Mouse (Mus musculus) hindbrain, embryonic 12.5 days (tissue): ENCODE data around the gene Sf3a1. TPM values are rescaled to one million over a fixed set of nuclear protein-coding genes. Genes with fewer than 3 reads are reported as not detected.

Experiments used
- ATAC-seq: fragments of 200-750 bp; cut with Nextera tagmentation; 2 replicates; pipeline ENCODE4 v1.8.0; 2017; ENCODE audit warnings: moderate TSS enrichment; ENCODE audit not compliant: low FRiP score
- H3K27ac ChIP-seq: fragments of 300-500 bp; sonication (generic); 2 replicates; pipeline ENCODE4 v1.5.1; 2016; ENCODE audit warnings: mild to moderate bottlenecking
- H3K27me3 ChIP-seq: fragments of 300-500 bp; sonication (generic); 2 replicates; pipeline ENCODE4 v1.6.1; 2016; ENCODE audit warnings: mild to moderate bottlenecking
- H3K36me3 ChIP-seq: fragments of 300-500 bp; sonication (generic); 2 replicates; pipeline ENCODE4 v1.6.1; 2016; ENCODE audit warnings: mild to moderate bottlenecking
- H3K4me1 ChIP-seq: fragments of 300-500 bp; sonication (generic); 2 replicates; pipeline ENCODE4 v1.6.1; 2016
- H3K4me2 ChIP-seq: fragments of 300-500 bp; sonication (generic); replicated peaks from 2 replicates; pipeline ENCODE4 v1.6.1; 2016; ENCODE audit warnings: mild to moderate bottlenecking
- H3K4me3 ChIP-seq: fragments of 300-500 bp; sonication (generic); 2 replicates; pipeline ENCODE4 v1.5.1; 2016; ENCODE audit warnings: mild to moderate bottlenecking
- H3K9ac ChIP-seq: fragments of 300-500 bp; sonication (generic); 2 replicates; pipeline ENCODE4 v1.6.1; 2016; ENCODE audit warnings: mild to moderate bottlenecking, moderate library complexity
- H3K9me3 ChIP-seq: fragments of 300-500 bp; sonication (generic); replicated peaks from 2 replicates; pipeline ENCODE4 v1.6.1; 2016; ENCODE audit warnings: mild to moderate bottlenecking
- WGBS: fragments of 180-500 bp; shearing (Covaris S2); methylation state at CpG from one replicate; pipeline ENCODE4 v1.1.7; 2016; 5-methylcytosine and 5-hydroxymethylcytosine counted together
- microRNA-seq: library from miRNA; unstranded; fragments of <30 nt; microRNA quantifications from one replicate; pipeline ENCODE4, GENCODE M21; 2017
- polyA plus RNA-seq: library from polyadenylated mRNA; unstranded; fragments of >200 nt; fragmentation: Nextera tagmentation; extraction: Ambion mirVana; gene quantifications from 2 replicates; pipeline ENCODE4 v1.2.1, GENCODE M21; 2016

The Sf3a1 gene
- polyA plus RNA-seq, 1 experiment from 2014 or later: 72.0 TPM

- Histone ChIP-seq H3K27me3 (peaks cover 12% of the 10 kb centered on the region), H3K4me1 (peaks cover under 1% of the 10 kb centered on the region; the same call in 1 of the 2 replicates), H3K4me2 (no peak overlapping the region), H3K27ac (no peak overlapping the region), H3K4me3 (no peak overlapping the region), H3K9ac (no peak overlapping the region), H3K9me3 (no peaks in the 10 kb centered on the region), H3K36me3 (no peaks in the 10 kb centered on the region)
- ATAC-seq: no peak
- WGBS: 29% methylated on average over 7 of the region's 7 CpGs
These were observed 63.4 kb downstream of the Sf3a1 start for GRCm38 (mm10) chr11:4223393-4224188.

GRCm38 (mm10) chr11:4224223-4224622, 64.1 kb downstream of the Sf3a1 start:
- Histone ChIP-seq H3K36me3 (no peaks in the 10 kb centered on the region), H3K4me2 (no peak overlapping the region), H3K9me3 (no peaks in the 10 kb centered on the region), H3K27me3 (peaks cover 6% of the 10 kb centered on the region), H3K9ac (no peak overlapping the region), H3K4me3 (no peak overlapping the region), H3K4me1 (no peaks in the 10 kb centered on the region), H3K27ac (no peak overlapping the region)
- 52% methylated on average over 2 of the region's 2 CpGs for whole genome bisulfite sequencing
- no peak for ATAC-seq

- no peaks in the 10 kb centered on the region for H3K27me3 ChIP-seq
- H3K9me3 ChIP-seq: no peaks in the 10 kb centered on the region
- no peak overlapping the region for H3K4me3 ChIP-seq
- no peak for ATAC-seq
- no peak overlapping the region for H3K9ac ChIP-seq
- H3K36me3 ChIP-seq: no peaks in the 10 kb centered on the region
- WGBS: 77% methylated on average over 5 of the region's 5 CpGs
- H3K27ac ChIP-seq: no peak overlapping the region
- H3K4me1 ChIP-seq: no peaks in the 10 kb centered on the region
- no peak overlapping the region for H3K4me2 ChIP-seq
These were observed 66.6 kb downstream of the Sf3a1 start for GRCm38 (mm10) chr11:4226569-4227325.

GRCm38 (mm10) chr11:4228463-4228862, 68.3 kb downstream of the Sf3a1 start:
- no peak overlapping the region for H3K4me2 ChIP-seq
- H3K27ac ChIP-seq: no peak overlapping the region
- no peaks in the 10 kb centered on the region for H3K9me3 ChIP-seq
- no peaks in the 10 kb centered on the region for H3K36me3 ChIP-seq
- H3K4me3 ChIP-seq: no peak overlapping the region
- H3K27me3 ChIP-seq: no peaks in the 10 kb centered on the region
- 45% methylated on average over 8 of the region's 8 CpGs for WGBS
- no peaks in the 10 kb centered on the region for H3K4me1 ChIP-seq
- no peak overlapping the region for H3K9ac ChIP-seq
- no peak for ATAC-seq

GRCm38 (mm10) chr11:4229841-4230240, 69.7 kb downstream of the Sf3a1 start:
- no peaks in the 10 kb centered on the region for H3K9me3 ChIP-seq
- ATAC-seq: no peak

GRCm38 (mm10) chr11:4231435-4231834, 71.3 kb downstream of the Sf3a1 start:
- no peak overlapping the region for H3K27ac ChIP-seq
- no peaks in the 10 kb centered on the region for H3K4me1 ChIP-seq
- no peaks in the 10 kb centered on the region for H3K9me3 ChIP-seq
- no peak for ATAC-seq
- H3K9ac ChIP-seq: no peak overlapping the region
- 89% methylated on average over 2 of the region's 2 CpGs for WGBS
- no peak overlapping the region for H3K4me3 ChIP-seq
- H3K4me2 ChIP-seq: no peak overlapping the region
- H3K36me3 ChIP-seq: no peaks in the 10 kb centered on the region
- H3K27me3 ChIP-seq: no peaks in the 10 kb centered on the region

More at GRCm38 (mm10) chr11:4229841-4230240, 69.7 kb downstream of the Sf3a1 start:
- 64% methylated on average over 4 of the region's 4 CpGs for WGBS
- Histone ChIP-seq H3K36me3 (no peaks in the 10 kb centered on the region), H3K27ac (no peak overlapping the region), H3K4me2 (no peak overlapping the region), H3K27me3 (no peaks in the 10 kb centered on the region), H3K4me3 (no peak overlapping the region), H3K4me1 (no peaks in the 10 kb centered on the region), H3K9ac (no peak overlapping the region)

Small RNA genes lying within 50 kb of the gene (microRNA-seq; reads per million reads assigned to microRNA genes)
- gene Mir3060: 6.8 reads per million, percentile 16 among the genes with 10 or more reads in this experiment

Other genes with a start within 250 kb of the Sf3a1 start
- gene Slc35e4, start 245.7 kb upstream of the Sf3a1 start, polyA plus RNA-seq: 7.6 and 7.9 TPM in 2 replicates
- 34.1 and 35.3 TPM in 2 replicates for gene Tcn2, start 228.2 kb upstream of the Sf3a1 start, polyA plus RNA-seq
- 69.7 and 73.4 TPM in 2 replicates for gene Pes1, start 196.4 kb upstream of the Sf3a1 start, polyA plus RNA-seq
- 0.20 and 0.30 TPM in 2 replicates for gene 4930556J24Rik, start 183.6 kb upstream of the Sf3a1 start, polyA plus RNA-seq
- gene Gal3st1, start 176.7 kb upstream of the Sf3a1 start, polyA plus RNA-seq: 3.1 and 3.3 TPM in 2 replicates
- gene Sec14l4, start 128.9 kb upstream of the Sf3a1 start, polyA plus RNA-seq: not detected in 2 replicates
- gene Sec14l3, start 95.5 kb upstream of the Sf3a1 start, polyA plus RNA-seq: not detected in 2 replicates
- gene Mtfp1, start 64.9 kb upstream of the Sf3a1 start, polyA plus RNA-seq: 5.4 and 5.6 TPM in 2 replicates
- 1.8 and 3.1 TPM in 2 replicates for gene Sec14l2, start 36.9 kb upstream of the Sf3a1 start, polyA plus RNA-seq
- 42.7 and 44.5 TPM in 2 replicates for gene Rnf215, start 25.1 kb upstream of the Sf3a1 start, polyA plus RNA-seq
- 9.6 and 10.4 TPM in 2 replicates for gene Ccdc157, start 57 bp upstream of the Sf3a1 start, polyA plus RNA-seq
- 28.5 and 29.2 TPM in 2 replicates for gene Tbc1d10a, start 26.4 kb downstream of the Sf3a1 start, polyA plus RNA-seq
- gene Castor1, start 57.9 kb downstream of the Sf3a1 start, polyA plus RNA-seq: 3.1 and 3.6 TPM in 2 replicates
- not detected in 2 replicates for gene Osm, start 76.1 kb downstream of the Sf3a1 start, polyA plus RNA-seq
- not detected in 2 replicates for gene Lif, start 97.2 kb downstream of the Sf3a1 start, polyA plus RNA-seq